Mouse (Mus musculus) myocyte (in vitro differentiated cells): Measurements from ENCODE around the gene Msh4.

ENCODE experiments used
- E2F4 ChIP-seq: IDR thresholded peaks from one replicate; pipeline ENCODE4 v1.6.1; 2011; ENCODE audit warnings: mild to moderate bottlenecking, control low read depth, moderate library complexity; ENCODE audit not compliant: insufficient read depth
- POLR2A ChIP-seq: IDR thresholded peaks from one replicate; pipeline ENCODE4 v1.6.1; 2011; ENCODE audit warnings: low read depth, mild to moderate bottlenecking, control low read depth, moderate library complexity; ENCODE audit not compliant: insufficient read length
- SRF ChIP-seq: IDR thresholded peaks from one replicate; pipeline ENCODE4 v1.6.1; 2011; ENCODE audit warnings: low read depth; ENCODE audit not compliant: control insufficient read depth, insufficient read length
- TCF12 ChIP-seq: IDR thresholded peaks from one replicate; pipeline ENCODE4 v1.6.1; 2011; ENCODE audit warnings: mild to moderate bottlenecking, control low read depth; ENCODE audit not compliant: poor library complexity, insufficient read depth, severe bottlenecking
- USF1 ChIP-seq: IDR thresholded peaks from one replicate; pipeline ENCODE4 v1.6.1; 2011; ENCODE audit warnings: low read depth, mild to moderate bottlenecking, control low read depth, moderate library complexity

DNA sequence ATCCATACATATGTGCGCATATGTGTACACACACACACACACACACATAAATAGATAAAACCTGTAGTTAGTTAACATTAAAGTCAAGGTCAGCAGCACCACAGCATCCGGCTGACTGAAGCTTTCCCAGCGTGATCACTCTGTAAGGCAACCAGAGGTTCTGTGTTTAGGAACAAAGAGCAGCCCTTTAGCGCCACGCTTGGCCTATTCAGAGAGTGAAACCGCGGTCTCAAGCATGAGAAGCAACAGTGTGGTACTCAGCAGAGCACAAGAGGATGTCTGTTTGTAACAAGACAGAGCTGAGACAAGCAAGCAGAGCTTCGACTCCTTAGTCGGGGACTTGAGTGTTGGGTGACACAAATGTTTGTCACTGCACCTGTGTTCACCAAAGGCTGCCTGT lies 86.5 kb downstream of the Msh4 start:
- TF ChIP-seq SRF (no peak), USF1 (no peak), POLR2A (no peak), E2F4 (no peak), TCF12 (no peak)
